Mouse (Mus musculus) layer of hippocampus, postnatal 14 days (tissue): ENCODE measurements around the gene Plekhg2. TPM values are rescaled to one million over a fixed set of nuclear protein-coding genes. Genes with fewer than 3 reads are reported as not detected.

Experiments
- DNase-seq, 2 experiments: peaks; one replicate each; pipeline ENCODE4 v3.0.0; 2021 to 2022; ENCODE audit warnings: low spot score in 2 of 2, mixed read lengths in 1 of 2
- total RNA-seq, 2 experiments: library from RNA; stranded (reverse); gene quantifications; 2 replicates each; pipeline ENCODE4 v1.2.3; 2021

Gene Plekhg2
- total RNA-seq, 2 experiments from 2014 or later: 11.6 to 12.3 TPM

DNA sequence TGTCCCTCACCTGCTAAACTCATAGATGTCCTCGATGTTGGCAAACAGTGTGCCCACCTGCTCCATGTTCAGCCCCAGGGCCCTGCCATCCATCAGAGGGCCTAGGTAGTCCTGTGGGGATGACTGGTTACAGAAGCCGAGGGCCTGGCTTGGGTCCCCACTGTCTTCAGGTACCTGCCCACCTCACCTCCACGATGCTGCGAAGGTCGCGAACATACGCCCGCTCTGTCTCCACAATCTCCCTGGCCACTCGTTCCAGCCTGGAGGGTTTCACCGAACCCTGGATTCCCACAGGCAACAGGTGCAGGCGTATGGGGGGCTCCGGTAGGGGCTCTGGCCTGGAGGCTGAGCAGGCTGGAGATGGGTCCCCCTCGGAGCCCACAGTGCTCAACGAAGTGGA lies 2.3 kb downstream of the Plekhg2 start:
- DNase-seq: no peak

DNA sequence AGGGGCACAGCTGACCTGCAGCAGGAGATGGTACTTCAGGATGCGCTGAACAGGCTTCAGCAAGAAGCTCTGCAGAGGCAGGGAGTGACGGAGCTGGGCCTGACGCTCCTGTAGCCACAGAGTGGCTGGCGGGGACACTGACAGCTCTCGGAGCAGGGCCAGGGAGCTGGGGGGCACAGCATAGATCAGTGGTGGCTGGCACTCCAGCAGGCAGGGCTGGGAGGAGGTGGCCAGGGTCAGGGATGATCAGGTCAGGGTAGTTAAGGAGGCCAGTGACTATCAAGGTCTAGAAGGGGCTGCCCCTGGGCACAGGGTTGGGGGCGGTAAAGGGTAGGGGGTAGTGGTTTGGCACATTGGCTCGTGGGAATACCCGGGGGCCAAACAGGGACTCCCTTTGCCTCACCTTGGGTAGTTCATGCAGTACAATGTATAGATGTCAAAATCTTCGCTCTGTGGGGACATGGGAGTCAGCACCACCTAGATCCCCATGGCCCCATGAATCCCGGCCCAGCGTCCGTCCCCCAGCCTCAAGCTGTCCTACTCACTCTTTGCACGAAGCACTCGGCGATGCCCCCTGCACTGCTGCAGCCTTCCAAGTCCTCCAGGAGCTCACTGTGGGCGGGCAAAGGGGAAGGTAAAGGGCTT lies 4.0 kb downstream of the Plekhg2 start:
- no peak for DNase-seq

DNA sequence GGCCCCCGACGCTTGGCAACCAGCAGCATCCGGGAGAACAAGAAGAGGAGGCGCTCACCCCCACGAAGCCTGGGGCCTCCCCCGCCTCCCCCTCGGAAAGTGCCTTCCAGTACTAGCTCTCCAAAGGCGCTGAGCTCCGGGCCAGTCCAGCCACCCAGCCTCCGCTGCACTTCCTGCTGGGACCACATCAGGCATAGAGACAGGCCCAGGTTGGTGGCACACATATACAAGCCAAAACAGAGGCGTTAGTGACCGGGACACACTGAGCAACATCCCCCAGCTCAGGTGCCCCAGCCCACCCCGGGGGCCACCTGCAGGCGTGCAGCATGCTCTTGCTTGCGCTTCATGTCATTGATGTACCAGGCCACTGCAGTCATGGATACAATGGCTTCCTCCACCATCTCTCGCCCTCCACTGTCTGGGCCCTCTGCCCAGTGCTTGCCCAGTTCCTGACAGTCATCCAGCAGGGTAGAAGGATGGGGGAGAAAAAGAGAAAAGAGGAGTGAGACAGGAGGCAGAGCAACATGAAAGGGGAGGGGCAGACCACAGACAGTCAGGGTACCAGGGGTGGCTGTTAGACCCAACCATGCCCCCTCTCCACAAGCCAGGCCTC lies 4.6 kb downstream of the Plekhg2 start:
- DNase-seq: no peak

DNA sequence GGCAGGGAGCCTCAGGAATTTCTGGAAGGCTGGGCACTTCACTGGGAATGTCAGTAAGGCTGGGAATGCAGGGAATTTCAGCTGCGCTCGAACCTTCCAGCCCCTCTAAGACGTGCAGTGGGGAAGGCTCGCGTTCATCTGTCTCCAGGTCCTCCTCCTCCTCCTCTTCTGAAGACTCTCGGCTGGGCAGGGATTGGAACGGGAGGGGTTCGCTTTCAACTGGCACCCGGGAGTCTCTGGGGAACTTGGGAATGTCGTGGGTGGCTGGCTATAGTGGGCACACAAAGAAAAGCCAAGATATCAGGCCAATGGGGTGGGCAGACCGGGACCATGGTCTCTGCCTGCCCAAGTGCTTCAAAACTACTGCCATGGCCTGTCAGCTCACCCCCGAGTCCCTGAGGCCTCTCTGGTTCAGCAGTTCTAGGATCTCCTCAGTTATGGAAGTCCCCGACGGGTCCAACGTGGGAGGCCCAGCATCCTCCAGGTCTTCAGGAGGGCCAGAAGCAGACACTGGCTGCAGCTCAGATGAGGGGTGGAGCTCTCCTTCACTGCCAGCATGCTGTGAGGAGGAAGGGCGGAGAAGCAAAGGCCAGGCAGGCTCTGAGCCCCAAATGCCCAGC lies 9.8 kb downstream of the Plekhg2 start:
- no peak for DNase-seq

DNA sequence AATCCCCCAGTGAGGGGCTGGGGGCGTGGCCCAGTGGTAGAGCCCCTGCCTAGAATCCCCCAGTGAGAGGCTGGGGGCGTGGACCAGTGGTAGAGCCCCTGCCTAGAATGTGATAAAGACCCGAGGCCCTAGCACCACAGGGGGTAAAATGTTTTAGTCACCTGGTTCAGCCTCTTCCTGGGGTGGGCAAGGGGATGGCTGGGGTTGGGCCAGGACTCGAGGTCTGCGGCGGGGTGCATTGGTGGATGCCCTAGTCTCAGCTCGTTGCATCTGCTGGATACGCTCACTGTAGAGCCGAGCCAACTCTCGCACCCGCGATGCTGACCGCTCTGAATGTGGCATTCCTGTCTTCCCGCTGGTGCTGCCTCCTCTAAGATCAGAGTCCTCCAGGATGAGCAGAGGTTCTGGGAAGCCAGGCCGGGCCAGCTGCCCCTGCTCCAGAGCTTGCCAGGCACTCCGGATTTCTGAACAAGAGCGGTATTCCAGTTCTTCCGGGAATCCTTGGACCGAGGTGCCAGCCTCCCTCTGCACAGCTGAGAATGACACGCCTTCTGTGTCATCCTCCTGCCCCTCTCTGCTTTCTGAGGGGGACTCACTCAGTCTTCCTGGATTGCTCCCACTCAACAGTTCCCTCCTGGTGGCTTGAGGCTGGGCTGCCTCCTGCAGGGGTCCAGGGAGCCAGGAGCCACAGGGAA lies 10.6 kb downstream of the Plekhg2 start:
- no peak for DNase-seq

DNA sequence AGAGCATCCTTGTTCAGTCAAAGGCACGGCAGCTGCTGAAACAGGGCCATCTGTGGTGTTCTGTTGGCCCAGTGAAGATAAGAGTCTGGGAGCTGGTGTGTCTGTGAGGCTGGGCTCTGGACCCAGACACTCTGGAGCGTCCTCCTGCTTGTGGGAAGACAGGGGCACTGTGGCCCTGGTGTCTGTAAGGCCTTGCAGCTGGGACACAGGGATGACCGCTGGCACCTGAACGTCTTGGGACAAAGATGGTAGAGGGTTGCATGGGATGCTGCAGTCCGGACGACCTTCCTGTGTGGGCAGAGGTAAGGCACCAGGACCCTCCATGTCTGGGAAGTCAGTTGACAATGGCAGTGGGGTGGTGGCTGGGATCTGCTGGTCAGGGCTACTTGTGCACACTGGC lies 12.1 kb downstream of the Plekhg2 start:
- DNase-seq: no peak

DNA sequence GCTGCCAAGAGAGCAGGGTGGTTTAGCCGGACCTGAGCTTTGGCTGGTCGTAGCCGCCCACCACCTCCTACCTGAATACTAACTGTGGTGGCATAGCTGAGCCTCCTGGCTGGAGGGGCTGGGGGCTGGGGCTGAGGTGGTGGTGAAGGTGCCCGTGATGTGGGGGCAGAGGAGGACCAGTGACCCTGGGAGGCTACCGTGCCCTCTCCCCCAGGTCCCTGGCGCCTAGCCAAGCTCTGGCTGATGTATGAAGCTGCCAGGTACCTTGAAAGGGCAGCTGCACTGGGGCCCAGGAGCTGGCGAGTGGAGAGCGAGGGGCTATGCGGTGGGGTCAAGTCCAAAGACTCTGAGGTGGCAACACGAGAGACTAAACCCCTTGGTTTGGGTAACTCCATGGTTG lies 12.5 kb downstream of the Plekhg2 start:
- no peak for DNase-seq

DNA sequence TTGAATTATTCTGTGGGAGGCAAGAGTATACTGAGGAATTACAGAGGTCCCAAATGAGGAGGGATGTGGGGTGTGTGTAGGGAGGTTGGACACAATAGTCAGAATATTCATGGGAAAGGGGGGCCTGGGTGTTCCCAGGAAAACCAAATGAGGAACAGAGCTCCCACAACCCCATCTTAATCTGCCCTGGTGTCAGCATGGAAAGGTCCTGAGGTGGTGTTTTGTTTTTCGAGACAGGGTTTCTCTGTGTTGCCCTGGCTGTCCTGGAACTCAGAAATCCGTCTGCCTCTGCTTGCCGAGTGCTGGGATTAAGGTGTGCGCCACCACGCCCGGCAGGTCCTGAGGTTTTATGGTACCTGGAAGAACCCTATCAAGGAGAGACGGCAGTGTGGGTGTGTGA lies 14.0 kb downstream of the Plekhg2 start:
- DNase-seq: no peak

DNA sequence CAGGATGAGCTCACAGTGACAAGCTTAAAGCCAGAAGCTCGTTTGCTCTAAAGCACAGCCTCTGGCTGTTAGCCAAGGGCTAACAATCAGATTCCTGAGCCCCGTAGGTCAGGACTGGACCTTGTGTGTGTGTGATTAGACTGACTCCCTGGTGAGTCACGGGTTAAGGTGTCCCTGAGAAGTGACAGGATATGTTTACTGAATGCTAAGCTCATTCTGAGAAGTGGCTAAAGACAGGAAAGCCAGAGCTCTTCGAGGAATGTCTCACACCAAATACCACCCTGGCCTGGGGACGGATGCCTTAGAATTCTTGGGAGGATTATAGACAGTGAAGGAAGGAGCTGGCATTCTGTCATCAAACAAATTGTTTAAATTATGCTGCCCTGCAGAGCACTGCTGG lies 14.4 kb downstream of the Plekhg2 start:
- DNase-seq: no peak

DNA sequence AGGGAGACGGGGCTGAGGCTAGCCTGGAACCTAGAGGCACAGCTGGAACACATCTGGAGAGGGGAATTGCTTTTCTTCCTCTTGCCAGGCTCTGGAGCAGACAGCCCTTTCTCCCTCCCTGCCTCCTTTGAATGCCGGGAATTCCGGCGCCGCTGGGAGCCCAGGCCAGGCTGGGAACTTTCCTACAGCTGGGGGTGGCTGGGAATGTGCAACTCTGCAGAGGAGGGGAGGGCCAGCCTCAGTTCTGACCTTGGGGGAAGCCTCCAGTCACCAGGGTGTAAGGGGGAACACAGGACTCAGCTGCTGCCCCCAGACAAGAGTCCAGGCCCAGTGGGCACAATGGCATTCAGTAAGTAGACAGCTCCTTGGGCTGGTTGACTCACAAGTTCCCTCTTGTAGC lies 15.4 kb downstream of the Plekhg2 start:
- DNase-seq: no peak

DNA sequence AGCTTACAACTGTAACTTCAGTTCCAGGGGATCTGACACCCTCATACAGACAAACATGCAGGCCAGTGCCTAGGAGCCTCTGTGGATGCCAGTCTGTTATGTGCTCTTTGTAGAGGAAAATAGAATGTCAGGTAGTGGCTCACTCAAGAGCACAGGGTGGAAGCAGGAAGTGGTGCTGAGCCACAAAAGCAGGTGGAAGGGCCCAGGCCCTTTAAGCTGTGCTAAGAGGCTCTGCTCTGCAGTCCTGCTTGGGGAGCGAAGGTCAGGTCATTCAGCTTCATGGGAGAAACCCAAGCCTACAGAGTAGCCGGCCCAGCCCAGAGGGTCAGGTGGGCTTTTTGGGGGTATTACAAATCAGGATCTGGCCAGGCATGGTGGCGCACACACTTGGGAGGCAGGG lies 17.2 kb downstream of the Plekhg2 start:
- DNase-seq: no peak

DNA sequence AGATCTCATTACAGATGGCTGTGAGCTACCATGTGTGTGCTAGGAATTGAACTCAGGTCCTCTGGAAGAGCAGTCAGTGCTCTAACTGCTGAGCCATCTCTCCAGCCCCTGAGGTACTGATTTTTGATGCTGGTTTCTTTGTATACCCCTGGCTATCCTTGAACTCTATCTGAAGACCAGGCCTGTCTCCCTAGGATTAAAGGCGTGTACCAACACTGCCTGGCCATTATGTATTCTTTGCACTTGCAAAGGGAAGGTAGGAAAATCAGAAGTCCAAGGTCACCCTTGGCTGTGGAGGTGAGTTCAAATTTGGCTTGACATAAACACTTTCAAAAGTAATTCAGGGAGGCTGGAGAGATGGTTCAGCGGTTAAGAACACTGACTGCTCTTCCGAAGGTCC lies 17.8 kb downstream of the Plekhg2 start:
- DNase-seq: no peak

DNA sequence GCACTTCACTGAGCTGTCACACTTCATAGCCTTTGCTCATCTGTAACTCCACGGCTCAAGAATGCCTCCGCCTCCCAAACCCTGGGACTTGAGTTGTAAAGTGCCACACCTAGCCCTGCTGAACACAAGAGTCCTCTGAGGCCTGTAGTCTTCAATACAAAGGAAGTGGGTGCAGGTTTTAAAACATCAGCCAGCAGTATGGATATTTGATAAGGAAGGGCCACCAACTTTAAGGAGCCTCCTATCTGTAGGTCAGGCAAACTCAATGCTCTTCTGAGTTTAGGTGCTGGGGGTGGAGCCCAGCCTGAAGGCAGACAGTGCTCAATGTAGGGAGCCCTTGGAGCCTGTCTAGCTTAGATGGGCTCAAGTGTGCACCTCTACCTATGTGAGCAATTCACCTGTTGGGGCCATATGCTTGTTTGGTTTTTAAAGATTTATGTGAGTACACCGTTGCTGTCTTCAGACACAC lies 18.3 kb downstream of the Plekhg2 start:
- no peak for DNase-seq

DNA sequence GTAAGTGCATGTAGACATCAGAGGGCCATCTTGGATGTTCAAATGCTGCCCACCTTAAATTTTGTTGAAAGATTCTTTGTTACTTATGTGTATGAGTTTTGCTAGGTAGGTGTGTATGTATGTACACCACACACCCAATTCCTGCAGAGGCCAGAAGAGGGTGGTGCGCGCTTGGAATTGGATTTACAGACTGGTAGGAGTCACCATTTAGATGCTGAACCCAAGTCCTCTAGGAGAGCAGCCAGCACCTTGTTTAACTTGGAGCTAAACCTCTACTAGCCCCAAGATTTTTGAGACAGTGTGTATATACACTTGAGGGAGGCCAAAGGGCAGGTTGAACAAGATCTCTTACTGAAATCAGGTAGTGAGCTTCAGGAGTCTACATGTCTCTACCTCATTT lies 19.1 kb downstream of the Plekhg2 start:
- no peak for DNase-seq

DNA sequence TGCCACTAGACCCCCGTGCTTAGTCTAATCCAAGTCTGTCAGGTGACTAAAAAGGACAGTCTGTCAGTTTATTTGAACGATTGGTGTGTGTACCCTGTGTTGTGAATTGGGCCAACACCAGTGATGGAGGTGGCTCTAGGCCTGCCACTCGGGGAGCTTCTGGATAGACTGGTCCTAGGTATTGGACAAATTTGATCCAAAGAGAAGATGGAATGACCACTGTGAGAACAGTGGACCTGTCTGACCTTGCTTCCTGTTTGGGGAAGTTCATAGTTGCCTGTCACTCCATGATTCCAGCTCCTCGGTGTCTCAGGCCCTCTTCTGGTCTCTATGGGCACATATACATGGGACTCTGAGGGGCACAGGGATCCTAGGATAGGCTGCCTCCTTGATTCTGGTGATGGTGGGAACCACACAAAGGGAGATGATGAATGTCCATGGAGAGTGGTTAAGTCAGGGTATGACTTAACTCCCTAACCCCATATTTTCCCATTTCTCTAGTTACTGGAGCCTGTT lies 20.7 kb downstream of the Plekhg2 start:
- no peak for DNase-seq

DNA sequence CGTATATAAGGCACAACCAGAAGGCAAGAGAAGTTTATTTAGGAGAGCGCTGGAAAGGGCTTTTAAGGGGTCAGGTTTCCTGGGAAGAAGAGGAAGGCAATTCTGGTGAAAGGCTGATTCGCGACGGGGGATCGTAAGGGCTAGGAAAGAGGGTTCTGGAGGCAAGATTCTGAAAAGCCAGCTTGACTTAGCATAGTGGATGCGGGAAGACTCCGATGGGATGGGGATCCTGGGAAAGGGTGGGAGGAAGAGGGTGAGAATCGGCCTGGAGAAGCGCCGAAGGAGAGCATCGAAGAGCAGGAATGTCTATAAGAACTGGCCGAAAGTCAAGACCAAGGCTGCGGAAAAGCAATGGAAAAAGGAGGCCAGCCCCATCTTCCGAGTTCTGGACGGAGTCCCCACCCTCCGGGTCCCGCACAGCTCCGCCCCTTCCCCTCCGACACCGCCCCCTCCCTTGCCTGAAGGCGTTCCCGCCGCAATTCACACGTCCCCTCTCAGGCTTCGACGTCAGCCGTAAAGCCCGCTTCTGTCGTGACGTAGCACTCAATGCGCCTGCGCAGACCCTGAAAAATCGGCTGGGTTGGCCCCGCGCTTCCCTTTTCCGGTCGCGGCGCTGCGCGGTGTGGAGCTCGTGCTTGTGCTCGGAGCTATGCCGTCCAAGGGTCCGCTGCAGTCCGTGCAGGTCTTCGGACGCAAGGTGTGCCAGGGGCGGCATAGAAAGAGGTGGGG lies 22.1 kb downstream of the Plekhg2 start, which contains the start of gene Rps16:
Gene Rps16 (plus strand): TSS at position 498 of the 729 bp plus-strand sequence.
- peak; percentile 98 to 99 for DNase-seq

DNA sequence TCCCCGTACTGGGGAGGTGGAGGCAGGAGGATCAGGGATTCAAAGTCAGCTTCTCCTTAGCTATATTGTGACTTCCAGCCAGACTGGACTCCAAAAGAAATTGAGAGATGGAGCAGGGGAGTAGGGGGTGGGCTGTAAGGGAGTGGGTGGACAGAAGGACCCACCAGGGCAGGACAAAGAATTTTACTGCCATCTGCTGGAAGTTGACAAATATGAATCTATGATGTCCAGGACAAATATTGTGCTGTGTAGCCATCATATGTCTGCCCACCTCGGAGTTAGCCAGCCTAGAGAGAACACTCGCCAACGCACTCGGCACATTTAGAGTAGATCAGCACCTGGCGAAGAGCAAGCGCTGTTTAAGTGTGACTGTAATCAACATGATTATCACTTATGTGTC lies 23.8 kb downstream of the Plekhg2 start:
- no peak for DNase-seq

DNA sequence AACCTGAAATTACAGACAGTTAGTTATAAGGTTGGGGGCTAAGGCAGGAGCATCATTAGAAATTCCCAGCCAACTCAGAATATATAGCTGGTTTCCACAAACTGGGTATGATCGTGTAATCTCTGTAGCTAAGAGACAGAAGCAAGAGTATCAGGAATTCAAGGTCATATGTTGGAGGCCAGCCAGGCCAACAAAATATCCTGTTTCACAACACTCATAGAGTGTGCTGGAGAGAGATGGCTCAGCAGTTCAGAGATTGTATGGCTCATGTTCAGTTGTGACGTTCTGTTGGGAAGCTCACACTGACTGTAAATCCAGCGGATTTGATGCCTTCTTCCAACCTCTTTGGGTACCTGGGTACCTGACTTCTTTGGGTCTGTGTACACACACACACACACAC lies 24.7 kb downstream of the Plekhg2 start:
- DNase-seq: no peak

DNA sequence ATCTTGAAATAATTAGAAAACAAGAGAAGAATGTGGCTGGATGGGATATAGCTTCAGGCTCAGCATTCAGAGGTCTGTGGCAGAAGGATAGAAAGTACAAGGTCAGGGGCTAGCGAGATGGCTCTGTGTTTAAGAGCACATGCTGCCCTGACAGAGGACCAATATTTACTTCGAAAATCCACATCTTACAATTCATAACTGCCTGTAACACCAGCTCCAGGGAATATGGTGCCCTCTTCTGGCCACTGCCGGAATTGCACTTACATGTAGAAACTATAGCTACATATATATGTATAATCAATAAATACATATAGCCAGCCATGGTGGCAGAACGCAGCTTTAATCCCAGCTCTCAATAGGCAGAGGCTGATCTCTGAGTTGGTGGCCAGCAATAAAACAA lies 27.8 kb downstream of the Plekhg2 start:
- DNase-seq: peak in 1 of 2 experiments; percentile 49

DNA sequence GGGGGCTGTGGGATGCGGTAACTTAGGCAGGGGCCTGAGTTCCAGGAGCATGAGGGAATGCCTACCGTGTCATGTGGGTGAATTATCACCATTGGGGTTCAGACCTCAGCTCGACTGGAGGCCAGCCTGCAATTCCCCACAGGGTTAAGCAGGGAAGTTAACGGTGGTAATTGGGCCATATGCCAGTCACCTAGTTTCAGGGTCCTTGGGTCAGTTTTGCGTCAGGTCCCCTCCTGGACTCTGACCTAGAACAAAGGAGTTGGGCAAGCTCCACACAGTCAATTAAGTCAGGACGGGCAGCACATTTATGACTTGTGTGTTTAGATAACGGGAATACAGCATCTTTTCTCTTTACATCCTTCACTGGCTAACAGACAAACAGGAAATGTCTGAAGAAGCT lies 31.0 kb downstream of the Plekhg2 start:
- DNase-seq: no peak
